Mouse (Mus musculus): Measurements from ENCODE around the gene Gsta4. TPM values are rescaled to one million over a fixed set of nuclear protein-coding genes. Genes with fewer than 3 reads are reported as not detected.

Gene Gsta4
- polyA plus RNA-seq, 1 experiment from 2014 or later, result 43.1 TPM

DNA sequence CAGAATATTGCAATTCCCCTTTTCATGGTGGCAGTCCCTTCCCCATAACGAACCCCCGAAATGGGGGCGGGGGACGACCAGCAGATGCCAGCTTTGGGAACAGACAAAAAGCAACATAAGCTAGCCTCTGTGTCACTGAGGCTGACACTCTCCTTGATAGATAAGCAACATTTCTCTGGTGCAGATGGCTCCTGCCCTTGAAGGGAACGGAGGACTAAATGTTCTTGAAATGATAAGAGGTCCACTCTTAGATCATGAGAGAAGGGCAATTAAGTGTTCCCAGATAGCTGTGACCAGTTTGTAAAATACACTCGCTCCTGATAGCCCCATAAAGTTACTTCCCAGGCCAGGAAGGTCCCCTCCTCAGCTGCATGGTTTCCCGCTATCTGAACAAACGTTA lies 6.3 kb downstream of the Gsta4 start:
- DNase-seq (ENCODE audit: low spot score) (no peak), ATAC-seq (replicated peaks; ENCODE audit: low FRiP score, low TSS enrichment, low read depth) (no peak)
- Histone ChIP-seq H3K4me2 (ENCODE audit: low read length) (no peak overlapping the region), H3K36me3 (ENCODE audit: control insufficient read depth, insufficient read depth, low read length) (no peaks in the 10 kb centered on the region), H3K9ac (ENCODE audit: low read length) (no peak overlapping the region), H3K27ac (ENCODE audit: low read depth) (no peak overlapping the region), H3K4me1 (replicated peaks; ENCODE audit: control insufficient read depth, insufficient read depth, low read length) (peaks cover 14% of the 10 kb centered on the region; the same call in 1 of the 2 replicates), H3K4me3 (ENCODE audit: low read depth, low read length) (no peak overlapping the region), H3K9me3 (ENCODE audit: control insufficient read depth, low read length) (no peaks in the 10 kb centered on the region), H3K27me3 (replicated peaks; ENCODE audit: control insufficient read depth, insufficient read depth, low read length) (no peaks in the 10 kb centered on the region)
- 67% methylated on average over 8 of the region's 8 CpGs for WGBS

DNA sequence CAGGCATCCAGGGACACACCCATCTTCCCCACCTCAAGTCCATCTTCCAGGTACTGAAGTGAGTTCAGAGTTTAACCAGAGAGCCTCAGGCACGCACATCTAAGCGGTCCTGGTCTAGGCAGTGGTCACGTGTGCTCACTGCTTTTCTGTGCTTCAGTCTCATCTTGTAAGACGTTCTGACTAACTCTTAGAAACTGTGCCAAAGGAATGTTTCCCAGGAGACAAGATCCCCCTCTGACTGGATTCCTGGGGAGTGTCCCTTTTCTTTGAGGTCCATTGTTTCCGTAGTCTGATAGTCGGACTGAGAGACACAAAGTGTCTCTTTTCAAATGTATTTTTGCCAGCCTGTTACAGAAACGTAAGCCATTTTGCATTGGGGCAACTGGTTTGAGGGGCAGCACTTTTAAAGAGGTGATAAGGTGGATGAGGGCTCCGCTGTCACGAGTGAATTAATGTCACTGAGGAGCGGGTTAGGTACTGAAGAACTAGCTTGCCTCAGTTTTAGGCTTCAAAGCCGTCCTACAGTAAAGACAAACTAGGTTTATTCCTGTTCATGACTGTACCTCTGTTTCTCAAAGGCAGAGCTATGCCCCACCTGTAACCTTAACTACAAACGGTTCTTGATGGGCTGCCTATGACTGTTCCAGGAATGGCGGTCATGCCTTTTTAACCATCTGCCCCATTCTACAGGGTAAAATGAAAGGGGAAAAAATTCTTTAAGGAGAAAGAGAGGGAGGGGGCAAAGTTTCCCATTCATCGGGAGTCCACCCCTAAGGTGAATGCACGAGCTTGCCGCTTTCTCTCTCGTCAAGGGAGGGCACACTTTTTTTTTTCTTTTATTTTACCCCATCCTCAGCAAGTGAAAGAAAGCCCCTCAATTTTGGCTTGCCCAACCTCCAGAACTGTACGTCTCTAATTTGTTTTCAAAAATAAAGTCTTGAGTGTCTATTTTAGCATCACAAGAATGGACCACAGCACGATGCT lies 8.4 kb downstream of the Gsta4 start:
- Histone ChIP-seq H3K36me3 (ENCODE audit: control insufficient read depth, insufficient read depth, low read length) (no peaks in the 10 kb centered on the region), H3K4me3 (ENCODE audit: low read depth, low read length) (peak overlapping the region; percentile 40), H3K4me2 (ENCODE audit: low read length) (peak overlapping the region; percentile 75), H3K9ac (ENCODE audit: low read length) (peak overlapping the region; percentile 22), H3K9me3 (ENCODE audit: control insufficient read depth, low read length) (no peaks in the 10 kb centered on the region), H3K4me1 (replicated peaks; ENCODE audit: control insufficient read depth, insufficient read depth, low read length) (peaks cover 14% of the 10 kb centered on the region; the same call in 1 of the 2 replicates), H3K27me3 (replicated peaks; ENCODE audit: control insufficient read depth, insufficient read depth, low read length) (no peaks in the 10 kb centered on the region), H3K27ac (ENCODE audit: low read depth) (no peak overlapping the region)
- ATAC-seq (replicated peaks; ENCODE audit: low FRiP score, low TSS enrichment, low read depth) (no peak), DNase-seq (ENCODE audit: low spot score) (no peak)
- 3% methylated on average over 19 of the region's 19 CpGs for WGBS

GRCm38 (mm10) chr9:78191736-78192135 lies 9.2 kb downstream of the Gsta4 start:
- Histone ChIP-seq H3K4me1 (replicated peaks; ENCODE audit: control insufficient read depth, insufficient read depth, low read length) (peaks cover 14% of the 10 kb centered on the region; the same call in 1 of the 2 replicates), H3K9ac (ENCODE audit: low read length) (peak overlapping the region; percentile 22), H3K36me3 (ENCODE audit: control insufficient read depth, insufficient read depth, low read length) (no peaks in the 10 kb centered on the region), H3K27me3 (replicated peaks; ENCODE audit: control insufficient read depth, insufficient read depth, low read length) (no peaks in the 10 kb centered on the region), H3K27ac (ENCODE audit: low read depth) (no peak overlapping the region), H3K4me2 (ENCODE audit: low read length) (peak overlapping the region; percentile 75), H3K9me3 (ENCODE audit: control insufficient read depth, low read length) (no peaks in the 10 kb centered on the region), H3K4me3 (ENCODE audit: low read depth, low read length) (peak overlapping the region; percentile 40)
- ATAC-seq (replicated peaks; ENCODE audit: low FRiP score, low TSS enrichment, low read depth) (peak; percentile 58; the same call in 1 of the 2 replicates), DNase-seq (ENCODE audit: low spot score) (peak; percentile 81)
- WGBS, result 1% methylated on average over 18 of the region's 18 CpGs

- H3K4me3 ChIP-seq (ENCODE audit: low read depth, low read length), result no peak overlapping the region
- H3K9me3 ChIP-seq (ENCODE audit: control insufficient read depth, low read length), result no peaks in the 10 kb centered on the region
- no peaks in the 10 kb centered on the region for H3K27me3 ChIP-seq (replicated peaks; ENCODE audit: control insufficient read depth, insufficient read depth, low read length)
- no peaks in the 10 kb centered on the region for H3K36me3 ChIP-seq (ENCODE audit: control insufficient read depth, insufficient read depth, low read length)
- DNase-seq (ENCODE audit: low spot score) (no peak), ATAC-seq (replicated peaks; ENCODE audit: low FRiP score, low TSS enrichment, low read depth) (no peak)
- no peak overlapping the region for H3K4me2 ChIP-seq (ENCODE audit: low read length)
- peaks cover 14% of the 10 kb centered on the region; the same call in 1 of the 2 replicates for H3K4me1 ChIP-seq (replicated peaks; ENCODE audit: control insufficient read depth, insufficient read depth, low read length)
- 46% methylated on average over 9 of the region's 9 CpGs for WGBS
- no peak overlapping the region for H3K9ac ChIP-seq (ENCODE audit: low read length)
- H3K27ac ChIP-seq (ENCODE audit: low read depth), result no peak overlapping the region
Observed at GRCm38 (mm10) chr9:78193902-78194597, 11.5 kb downstream of the Gsta4 start.

DNA sequence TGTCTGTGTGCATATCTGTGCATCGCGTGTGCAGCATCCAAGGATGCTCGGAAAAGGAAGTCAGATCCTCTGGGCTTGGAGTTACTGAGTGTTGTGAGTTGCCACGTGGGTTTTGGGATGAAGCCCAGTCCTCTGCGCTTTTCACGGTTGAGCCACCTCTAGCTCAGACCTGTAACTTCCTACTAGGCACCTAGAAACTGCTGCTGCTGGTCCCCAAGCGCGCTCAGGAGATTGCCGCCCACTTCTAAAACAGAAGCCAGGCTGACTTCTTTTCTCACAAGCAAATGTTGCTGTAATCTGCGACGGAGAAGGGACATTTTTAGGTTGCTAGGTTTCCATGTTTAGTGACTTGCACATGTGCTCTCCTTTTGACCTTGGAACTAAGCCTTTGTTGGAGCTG lies 12.5 kb downstream of the Gsta4 start:
- ATAC-seq (replicated peaks; ENCODE audit: low FRiP score, low TSS enrichment, low read depth) (no peak), DNase-seq (ENCODE audit: low spot score) (no peak)
- H3K4me2 ChIP-seq (ENCODE audit: low read length), result no peak overlapping the region
- no peak overlapping the region for H3K9ac ChIP-seq (ENCODE audit: low read length)
- no peaks in the 10 kb centered on the region for H3K36me3 ChIP-seq (ENCODE audit: control insufficient read depth, insufficient read depth, low read length)
- 82% methylated on average over 11 of the region's 11 CpGs for WGBS
- peaks cover 14% of the 10 kb centered on the region; the same call in 1 of the 2 replicates for H3K4me1 ChIP-seq (replicated peaks; ENCODE audit: control insufficient read depth, insufficient read depth, low read length)
- H3K4me3 ChIP-seq (ENCODE audit: low read depth, low read length), result no peak overlapping the region
- H3K27ac ChIP-seq (ENCODE audit: low read depth), result no peak overlapping the region
- H3K9me3 ChIP-seq (ENCODE audit: control insufficient read depth, low read length), result no peaks in the 10 kb centered on the region
- H3K27me3 ChIP-seq (replicated peaks; ENCODE audit: control insufficient read depth, insufficient read depth, low read length), result no peaks in the 10 kb centered on the region

- Histone ChIP-seq H3K4me2 (ENCODE audit: low read length) (no peak overlapping the region), H3K9ac (ENCODE audit: low read length) (no peak overlapping the region), H3K27ac (ENCODE audit: low read depth) (no peak overlapping the region), H3K27me3 (replicated peaks; ENCODE audit: control insufficient read depth, insufficient read depth, low read length) (no peaks in the 10 kb centered on the region), H3K4me3 (ENCODE audit: low read depth, low read length) (no peak overlapping the region), H3K4me1 (replicated peaks; ENCODE audit: control insufficient read depth, insufficient read depth, low read length) (no peaks in the 10 kb centered on the region), H3K36me3 (ENCODE audit: control insufficient read depth, insufficient read depth, low read length) (no peaks in the 10 kb centered on the region), H3K9me3 (ENCODE audit: control insufficient read depth, low read length) (no peaks in the 10 kb centered on the region)
- no peak for ATAC-seq (replicated peaks; ENCODE audit: low FRiP score, low TSS enrichment, low read depth)
- no peak for DNase-seq (ENCODE audit: low spot score)
- 94% methylated on average over 9 of the region's 9 CpGs for WGBS
Observed at GRCm38 (mm10) chr9:78197801-78198200, 15.2 kb downstream of the Gsta4 start.

DNA sequence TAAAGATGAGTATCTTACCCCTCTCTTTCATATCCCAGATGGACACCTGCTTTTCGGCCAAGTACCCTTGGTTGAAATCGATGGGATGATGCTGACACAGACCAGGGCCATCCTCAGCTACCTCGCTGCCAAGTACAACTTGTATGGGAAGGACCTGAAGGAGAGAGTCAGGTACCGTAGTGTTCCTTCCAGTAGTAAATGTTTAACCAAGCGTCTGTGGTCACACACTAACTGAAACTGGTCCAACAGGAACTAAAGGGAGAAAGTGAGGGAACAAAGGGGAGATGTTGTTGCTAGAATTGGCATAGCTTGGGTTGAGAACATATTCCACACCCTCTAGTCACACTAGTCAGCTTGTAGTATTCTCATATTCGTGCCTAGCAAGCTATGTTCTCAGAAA lies 21.6 kb downstream of the Gsta4 start:
- Histone ChIP-seq H3K4me1 (replicated peaks; ENCODE audit: control insufficient read depth, insufficient read depth, low read length) (no peaks in the 10 kb centered on the region), H3K4me3 (ENCODE audit: low read depth, low read length) (no peak overlapping the region), H3K27ac (ENCODE audit: low read depth) (no peak overlapping the region), H3K4me2 (ENCODE audit: low read length) (no peak overlapping the region), H3K36me3 (ENCODE audit: control insufficient read depth, insufficient read depth, low read length) (peaks cover 2% of the 10 kb centered on the region; the same call in 1 of the 2 replicates), H3K9me3 (ENCODE audit: control insufficient read depth, low read length) (no peaks in the 10 kb centered on the region), H3K27me3 (replicated peaks; ENCODE audit: control insufficient read depth, insufficient read depth, low read length) (no peaks in the 10 kb centered on the region), H3K9ac (ENCODE audit: low read length) (no peak overlapping the region)
- 77% methylated on average over 6 of the region's 6 CpGs for WGBS
- ATAC-seq (replicated peaks; ENCODE audit: low FRiP score, low TSS enrichment, low read depth) (peak; percentile 84), DNase-seq (ENCODE audit: low spot score) (no peak)

DNA sequence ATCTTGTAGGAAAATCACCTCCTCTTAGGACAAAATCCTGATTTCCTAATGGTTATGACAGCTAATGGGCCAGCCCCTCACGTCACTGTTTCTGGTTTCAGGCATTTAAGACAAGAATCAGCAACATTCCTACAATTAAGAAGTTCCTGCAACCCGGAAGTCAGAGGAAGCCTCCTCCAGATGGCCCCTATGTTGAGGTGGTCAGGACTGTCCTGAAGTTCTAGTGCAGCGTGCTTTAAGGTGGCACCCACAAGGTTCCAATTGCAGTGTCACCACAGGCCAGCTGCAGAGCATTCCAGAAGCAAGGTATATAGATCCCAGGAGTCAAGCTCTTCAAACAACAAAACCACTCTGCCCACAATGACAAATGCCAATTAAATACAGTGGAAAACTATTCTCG lies 26.4 kb downstream of the Gsta4 start:
- H3K9me3 ChIP-seq (ENCODE audit: control insufficient read depth, low read length), result no peaks in the 10 kb centered on the region
- WGBS, result 71% methylated on average over 4 of the region's 4 CpGs
- H3K36me3 ChIP-seq (ENCODE audit: control insufficient read depth, insufficient read depth, low read length), result peaks cover 5% of the 10 kb centered on the region; the same call in 1 of the 2 replicates
- no peaks in the 10 kb centered on the region; the same call in 1 of the 2 replicates for H3K4me1 ChIP-seq (replicated peaks; ENCODE audit: control insufficient read depth, insufficient read depth, low read length)
- no peak overlapping the region for H3K9ac ChIP-seq (ENCODE audit: low read length)
- H3K4me2 ChIP-seq (ENCODE audit: low read length), result no peak overlapping the region
- no peak overlapping the region for H3K27ac ChIP-seq (ENCODE audit: low read depth)
- H3K27me3 ChIP-seq (replicated peaks; ENCODE audit: control insufficient read depth, insufficient read depth, low read length), result no peaks in the 10 kb centered on the region
- ATAC-seq (replicated peaks; ENCODE audit: low FRiP score, low TSS enrichment, low read depth), result no peak
- no peak overlapping the region for H3K4me3 ChIP-seq (ENCODE audit: low read depth, low read length)
- DNase-seq (ENCODE audit: low spot score), result no peak

All from intestine, embryonic 14.5 days (tissue).